Mouse (Mus musculus): ENCODE measurements around the gene Cfap299. TPM values are rescaled to one million over a fixed set of nuclear protein-coding genes. Genes with fewer than 3 reads are reported as not detected.

Gene Cfap299
- polyA plus RNA-seq, 1 experiment: not detected

DNA sequence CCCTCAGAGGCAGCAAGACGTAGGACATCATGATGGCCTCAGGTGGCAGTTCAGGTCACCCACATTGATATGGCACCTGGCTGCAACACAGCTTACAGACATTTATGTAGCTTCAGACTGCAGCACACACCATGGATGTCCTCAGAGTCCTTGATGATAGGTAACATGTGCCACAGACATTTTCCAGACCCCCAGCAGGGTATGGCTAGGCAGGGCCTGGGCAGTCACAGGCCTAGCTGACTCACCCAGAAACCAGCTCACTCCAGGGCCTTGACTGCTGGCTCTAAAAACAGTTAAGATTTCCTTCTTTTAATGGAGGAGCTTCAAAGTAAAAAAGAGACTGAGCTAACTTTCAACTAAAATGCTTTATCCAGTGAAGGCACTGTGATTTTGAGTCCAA lies 95.9 kb downstream of the Cfap299 start:
- Histone ChIP-seq H3K27ac (ENCODE audit: insufficient read depth, low read depth, low read length) (no peak overlapping the region), H3K4me1 (ENCODE audit: control insufficient read depth, insufficient read depth, low read length) (no peaks in the 10 kb centered on the region), H3K4me3 (ENCODE audit: insufficient read depth, low read depth, low read length) (no peak overlapping the region)
- 100% methylated on average over 1 of the region's 1 CpGs for whole genome bisulfite sequencing
- TF ChIP-seq CTCF (IDR thresholded peaks at IDR 0.05; ENCODE audit: insufficient read depth, low read depth, low read length) (no peak), POLR2A (IDR thresholded peaks at IDR 0.05; ENCODE audit: insufficient read depth, low read depth, low read length) (no peak)

GRCm38 (mm10) chr5:98426112-98426511 lies 97.0 kb downstream of the Cfap299 start:
- TF ChIP-seq POLR2A (IDR thresholded peaks at IDR 0.05; ENCODE audit: insufficient read depth, low read depth, low read length) (no peak), CTCF (IDR thresholded peaks at IDR 0.05; ENCODE audit: insufficient read depth, low read depth, low read length) (no peak)
- Histone ChIP-seq H3K27ac (ENCODE audit: insufficient read depth, low read depth, low read length) (no peak overlapping the region), H3K4me3 (ENCODE audit: insufficient read depth, low read depth, low read length) (no peak overlapping the region), H3K4me1 (ENCODE audit: control insufficient read depth, insufficient read depth, low read length) (no peaks in the 10 kb centered on the region)
- 94% methylated on average over 5 of the region's 5 CpGs for WGBS

DNA sequence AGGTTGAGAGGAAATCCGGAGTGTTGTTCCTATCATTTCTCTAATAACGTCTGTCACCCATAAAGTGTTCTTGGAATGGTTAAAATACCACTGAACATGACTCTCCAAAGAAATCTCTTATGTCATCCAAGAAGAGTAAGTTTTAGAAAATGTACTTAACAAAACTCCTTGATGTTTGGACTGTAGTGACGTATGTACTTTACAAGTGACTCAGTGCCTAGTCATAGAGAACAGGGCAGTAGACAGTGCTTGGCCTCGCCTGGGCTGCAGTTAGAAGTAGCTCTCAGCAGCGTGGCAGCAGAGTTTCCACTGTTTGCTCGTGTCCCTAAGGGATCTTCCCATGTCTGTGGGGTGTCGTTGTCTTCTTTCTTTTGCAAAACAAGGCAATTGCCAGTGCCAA lies 101.0 kb downstream of the Cfap299 start:
- WGBS: 78% methylated on average over 7 of the region's 7 CpGs
- H3K27ac ChIP-seq (ENCODE audit: insufficient read depth, low read depth, low read length): no peak overlapping the region
- no peak overlapping the region for H3K4me3 ChIP-seq (ENCODE audit: insufficient read depth, low read depth, low read length)
- no peaks in the 10 kb centered on the region for H3K4me1 ChIP-seq (ENCODE audit: control insufficient read depth, insufficient read depth, low read length)
- TF ChIP-seq POLR2A (IDR thresholded peaks at IDR 0.05; ENCODE audit: insufficient read depth, low read depth, low read length) (no peak), CTCF (IDR thresholded peaks at IDR 0.05; ENCODE audit: insufficient read depth, low read depth, low read length) (no peak)

DNA sequence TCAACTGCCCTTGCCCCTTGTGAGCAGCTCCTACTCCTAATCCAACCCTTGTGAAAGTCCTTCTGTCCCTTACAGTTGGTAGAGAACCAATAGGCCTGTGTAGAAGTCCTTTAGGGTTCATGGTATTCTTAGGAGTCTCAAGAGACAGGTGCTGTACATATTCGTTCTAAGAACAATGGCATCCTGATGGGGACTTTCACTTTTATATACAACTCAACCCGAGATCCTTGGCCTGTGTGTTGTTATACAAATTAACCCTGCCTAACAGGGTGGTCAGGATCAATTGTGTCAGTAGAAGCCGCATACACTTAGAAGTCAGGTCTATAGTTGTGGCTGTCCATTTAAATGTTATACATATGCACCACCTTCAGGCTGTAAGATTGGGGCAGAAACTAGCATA lies 109.6 kb downstream of the Cfap299 start:
- no peaks in the 10 kb centered on the region for H3K4me1 ChIP-seq (ENCODE audit: control insufficient read depth, insufficient read depth, low read length)

DNA sequence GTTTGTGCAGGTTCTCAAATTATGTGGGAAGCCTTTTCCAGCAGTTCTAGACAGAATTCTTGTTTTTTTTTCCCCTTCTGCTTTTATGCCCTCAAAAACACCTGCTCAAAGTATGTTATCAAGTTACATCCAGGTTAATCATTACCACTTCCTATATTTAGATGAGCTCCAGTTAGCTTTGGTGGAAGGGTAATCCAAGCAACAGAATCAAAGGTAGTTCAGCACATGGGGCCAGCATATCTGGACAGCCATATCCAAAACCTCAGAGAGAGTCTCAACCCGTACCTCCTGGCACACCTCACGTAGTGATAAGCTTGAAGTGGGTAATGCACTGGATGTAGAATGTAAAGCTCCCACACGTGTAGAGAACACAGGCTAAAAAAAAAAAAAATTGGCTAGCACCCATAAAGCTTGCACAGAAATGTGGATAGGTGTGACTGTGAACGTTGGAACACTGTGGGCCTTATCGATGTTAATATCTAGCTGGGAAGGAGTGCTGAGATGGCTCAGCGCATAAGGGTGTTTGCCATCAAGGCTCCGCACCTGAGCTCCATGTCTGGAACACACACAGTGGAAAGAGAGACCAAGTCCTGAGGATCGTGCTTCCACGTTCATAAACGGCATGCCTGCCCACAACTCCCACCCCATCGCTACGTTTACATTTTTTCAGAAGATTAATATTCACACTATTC lies 117.8 kb downstream of the Cfap299 start:
- H3K4me1 ChIP-seq (ENCODE audit: control insufficient read depth, insufficient read depth, low read length): no peaks in the 10 kb centered on the region
- 93% methylated on average over 12 of the region's 12 CpGs for WGBS
- H3K27ac ChIP-seq (ENCODE audit: insufficient read depth, low read depth, low read length): no peak overlapping the region
- H3K4me3 ChIP-seq (ENCODE audit: insufficient read depth, low read depth, low read length): no peak overlapping the region
- TF ChIP-seq CTCF (IDR thresholded peaks at IDR 0.05; ENCODE audit: insufficient read depth, low read depth, low read length) (no peak), POLR2A (IDR thresholded peaks at IDR 0.05; ENCODE audit: insufficient read depth, low read depth, low read length) (no peak)

More for the DNA sequence above, 109.6 kb downstream of the Cfap299 start:
- Histone ChIP-seq H3K27ac (ENCODE audit: insufficient read depth, low read depth, low read length) (no peak overlapping the region), H3K4me3 (ENCODE audit: insufficient read depth, low read depth, low read length) (no peak overlapping the region)
- WGBS: 63% methylated on average over 3 of the region's 3 CpGs
- TF ChIP-seq POLR2A (IDR thresholded peaks at IDR 0.05; ENCODE audit: insufficient read depth, low read depth, low read length) (no peak), CTCF (IDR thresholded peaks at IDR 0.05; ENCODE audit: insufficient read depth, low read depth, low read length) (no peak)

- 68% methylated on average over 2 of the region's 2 CpGs for WGBS
- H3K4me1 ChIP-seq (ENCODE audit: control insufficient read depth, insufficient read depth, low read length): no peaks in the 10 kb centered on the region
- no peak overlapping the region for H3K4me3 ChIP-seq (ENCODE audit: insufficient read depth, low read depth, low read length)
- no peak for TF ChIP-seq POLR2A (IDR thresholded peaks at IDR 0.05; ENCODE audit: insufficient read depth, low read depth, low read length)
- TF ChIP-seq CTCF (IDR thresholded peaks at IDR 0.05; ENCODE audit: insufficient read depth, low read depth, low read length): no peak
- no peak overlapping the region for H3K27ac ChIP-seq (ENCODE audit: insufficient read depth, low read depth, low read length)
Observed at GRCm38 (mm10) chr5:98449873-98450272, 120.8 kb downstream of the Cfap299 start.

GRCm38 (mm10) chr5:98466882-98467535 lies 137.9 kb downstream of the Cfap299 start:
- no peak overlapping the region for H3K4me3 ChIP-seq (ENCODE audit: insufficient read depth, low read depth, low read length)
- TF ChIP-seq CTCF (IDR thresholded peaks at IDR 0.05; ENCODE audit: insufficient read depth, low read depth, low read length) (no peak), POLR2A (IDR thresholded peaks at IDR 0.05; ENCODE audit: insufficient read depth, low read depth, low read length) (no peak)
- H3K4me1 ChIP-seq (ENCODE audit: control insufficient read depth, insufficient read depth, low read length): no peaks in the 10 kb centered on the region
- H3K27ac ChIP-seq (ENCODE audit: insufficient read depth, low read depth, low read length): no peak overlapping the region
- WGBS: 39% methylated on average over 4 of the region's 4 CpGs

GRCm38 (mm10) chr5:98470052-98470451 lies 140.9 kb downstream of the Cfap299 start:
- WGBS: 90% methylated on average over 4 of the region's 4 CpGs
- no peak overlapping the region for H3K27ac ChIP-seq (ENCODE audit: insufficient read depth, low read depth, low read length)
- TF ChIP-seq POLR2A (IDR thresholded peaks at IDR 0.05; ENCODE audit: insufficient read depth, low read depth, low read length) (no peak), CTCF (IDR thresholded peaks at IDR 0.05; ENCODE audit: insufficient read depth, low read depth, low read length) (no peak)
- no peaks in the 10 kb centered on the region for H3K4me1 ChIP-seq (ENCODE audit: control insufficient read depth, insufficient read depth, low read length)
- H3K4me3 ChIP-seq (ENCODE audit: insufficient read depth, low read depth, low read length): no peak overlapping the region

- WGBS: 88% methylated on average over 3 of the region's 3 CpGs
- TF ChIP-seq CTCF (IDR thresholded peaks at IDR 0.05; ENCODE audit: insufficient read depth, low read depth, low read length) (no peak), POLR2A (IDR thresholded peaks at IDR 0.05; ENCODE audit: insufficient read depth, low read depth, low read length) (no peak)
- Histone ChIP-seq H3K4me3 (ENCODE audit: insufficient read depth, low read depth, low read length) (no peak overlapping the region), H3K27ac (ENCODE audit: insufficient read depth, low read depth, low read length) (no peak overlapping the region), H3K4me1 (ENCODE audit: control insufficient read depth, insufficient read depth, low read length) (no peaks in the 10 kb centered on the region)
Observed at GRCm38 (mm10) chr5:98476539-98476938, 147.4 kb downstream of the Cfap299 start.

All from olfactory bulb, adult 2 months (tissue).